Mouse (Mus musculus): Measurements from ENCODE around the gene Zfp944. TPM values are rescaled to one million over a fixed set of nuclear protein-coding genes. Genes with fewer than 3 reads are reported as not detected.
"Not testable (repeated sequence)": the region's sequence is repeated elsewhere in the genome, so short reads cannot be mapped to it uniquely, and the experiment has no call there.

Zfp944 gene
- polyA plus RNA-seq (2012; rRNA removed) = 2.2 and 2.3 TPM in 2 replicates

DNA sequence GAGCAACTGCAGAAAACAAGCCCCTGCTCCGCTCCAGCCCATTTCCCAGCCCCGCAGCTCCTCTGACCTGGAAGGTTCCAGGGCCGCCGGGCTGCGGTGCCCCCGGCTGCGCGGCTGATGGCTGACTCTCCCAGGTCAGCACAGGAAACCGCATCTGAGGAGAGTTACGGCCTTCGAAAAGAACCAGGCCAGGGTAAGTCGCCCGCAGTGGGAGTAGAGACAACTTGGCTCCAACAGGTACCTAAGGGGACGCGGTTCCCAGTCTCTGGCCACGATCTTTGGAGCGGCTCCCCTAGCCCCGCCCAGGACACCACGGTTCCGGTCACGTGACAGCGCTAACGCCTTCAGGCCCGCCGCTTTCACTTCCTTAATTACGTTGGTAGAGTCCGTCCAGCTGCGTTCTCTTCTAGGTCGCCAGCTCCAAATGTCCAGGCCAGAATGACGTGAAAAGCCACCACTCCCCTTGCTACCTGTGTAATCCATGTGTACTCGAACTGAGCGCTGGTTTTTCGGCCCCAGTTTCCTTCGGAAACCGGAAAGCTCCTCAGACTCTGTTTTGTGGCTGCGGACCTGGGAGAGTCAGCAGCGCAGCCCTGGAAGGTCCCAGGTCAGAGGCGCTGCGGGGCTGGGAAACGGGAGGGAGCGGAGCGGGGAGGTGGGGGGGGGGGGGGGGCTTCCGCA is at the start of gene Zfp944, which contains the start of gene Zfp758:
Zfp944 (minus strand) TSS at position 300 of the 681 bp plus-strand sequence.
Zfp758 (plus strand) TSS at position 353 of the 681 bp plus-strand sequence.
- WGBS = under 1% methylated on average over 33 of the region's 43 CpGs
- not testable (repeated sequence) for H3K36me3 ChIP-seq (ENCODE audit: control insufficient read depth, insufficient read depth, low read length); H3K27me3 ChIP-seq (replicated peaks; ENCODE audit: control insufficient read depth, insufficient read depth, low read length); H3K4me1 ChIP-seq (ENCODE audit: control insufficient read depth, insufficient read depth, low read length)
- Histone ChIP-seq H3K4me3 (ENCODE audit: insufficient read depth, low read depth, low read length) (peak within 1 kb of the TSS; percentile 79), H3K27ac (ENCODE audit: insufficient read depth, low read depth, low read length) (peak within 1 kb of the TSS; percentile 86)
- DNase-seq = peak; percentile 70

DNA sequence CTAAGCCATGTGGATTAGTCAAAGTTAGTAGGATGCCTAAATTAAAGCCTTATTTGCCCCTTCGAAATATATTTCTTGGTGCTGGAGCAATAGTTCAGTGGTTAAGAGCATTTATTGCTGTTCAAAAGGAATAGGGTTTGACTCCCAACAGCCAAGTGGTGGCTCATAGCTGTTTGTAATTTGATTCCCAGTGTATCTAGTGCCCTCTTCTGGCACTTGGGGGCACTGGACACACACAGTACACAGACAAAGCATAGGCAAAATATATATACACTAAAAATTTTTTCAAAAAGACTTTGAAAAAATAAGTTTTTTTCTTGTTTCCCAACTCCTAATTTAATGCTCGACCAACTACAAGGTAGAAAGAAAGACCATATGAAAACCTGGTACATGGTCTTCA is 49.6 kb upstream of the Zfp944 start:
- WGBS = 72% methylated on average over 2 of the region's 2 CpGs
- DNase-seq = peak; percentile 61

DNA sequence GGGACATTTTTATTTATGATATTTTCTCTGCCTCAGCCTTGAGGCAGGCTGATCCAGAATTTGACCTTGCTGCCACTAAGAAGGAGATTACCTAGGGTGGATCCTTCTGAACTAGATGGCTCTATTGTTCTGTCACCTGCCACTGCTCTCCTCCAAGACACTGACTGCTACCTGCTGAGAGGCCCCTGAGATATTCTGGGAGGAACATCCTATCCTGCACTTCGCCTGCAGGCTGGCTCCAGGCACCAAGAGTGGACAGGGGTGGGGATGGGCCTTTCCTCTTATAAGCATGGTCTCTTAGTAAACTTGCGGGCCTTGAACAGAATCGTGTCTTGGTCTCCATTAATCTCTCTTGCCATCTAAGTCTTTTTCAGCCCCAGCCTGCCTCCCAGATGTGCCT is 2.7 kb upstream of the Zfp944 start:
- Histone ChIP-seq H3K4me3 (ENCODE audit: insufficient read depth, low read depth, low read length) (no peak overlapping the region), H3K27ac (ENCODE audit: insufficient read depth, low read depth, low read length) (no peak overlapping the region), H3K36me3 (ENCODE audit: control insufficient read depth, insufficient read depth, low read length) (no peaks in the 10 kb centered on the region; the same call in none of the 2 replicates), H3K27me3 (replicated peaks; ENCODE audit: control insufficient read depth, insufficient read depth, low read length) (no peaks in the 10 kb centered on the region), H3K4me1 (ENCODE audit: control insufficient read depth, insufficient read depth, low read length) (no peaks in the 10 kb centered on the region)
- WGBS = 98% methylated on average over 3 of the region's 3 CpGs
- TF ChIP-seq POLR2A (IDR thresholded peaks at IDR 0.05; ENCODE audit: low read depth, low read length) (no peak), CTCF (conservative IDR thresholded peaks at IDR 0.05; ENCODE audit: insufficient read depth, insufficient read length, low read depth, low read length) (no peak)
- no peak for DNase-seq

More for the DNA sequence above, 49.6 kb upstream of the Zfp944 start:
- TF ChIP-seq CTCF (conservative IDR thresholded peaks at IDR 0.05; ENCODE audit: insufficient read depth, insufficient read length, low read depth, low read length) (peak; percentile 64), POLR2A (IDR thresholded peaks at IDR 0.05; ENCODE audit: low read depth, low read length) (no peak)
- Histone ChIP-seq H3K27ac (ENCODE audit: insufficient read depth, low read depth, low read length) (no peak overlapping the region), H3K4me3 (ENCODE audit: insufficient read depth, low read depth, low read length) (no peak overlapping the region), H3K36me3 (ENCODE audit: control insufficient read depth, insufficient read depth, low read length) (no peaks in the 10 kb centered on the region), H3K27me3 (replicated peaks; ENCODE audit: control insufficient read depth, insufficient read depth, low read length) (no peaks in the 10 kb centered on the region), H3K4me1 (ENCODE audit: control insufficient read depth, insufficient read depth, low read length) (no peaks in the 10 kb centered on the region)

DNA sequence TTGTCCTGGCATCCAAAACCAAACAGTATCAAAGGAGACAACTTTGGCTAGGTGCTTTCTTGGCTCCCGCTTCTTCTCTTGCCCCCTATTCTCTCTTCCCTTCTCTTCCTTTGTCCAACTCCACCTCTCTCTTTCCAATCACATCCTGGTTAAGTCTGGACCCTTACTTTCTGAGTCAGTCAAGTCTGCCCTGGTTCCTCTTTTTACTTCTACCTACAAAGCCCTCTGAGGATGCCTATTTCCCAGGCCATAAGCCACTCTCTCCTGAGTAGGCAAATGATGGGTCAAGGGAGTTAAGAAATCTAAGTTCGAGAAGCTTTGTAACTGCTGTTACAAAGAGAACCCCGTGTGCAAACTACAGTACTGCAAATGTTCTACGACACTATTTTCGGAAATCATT is 628 bp downstream of the Zfp944 start:
- no peak overlapping the region for H3K27ac ChIP-seq (ENCODE audit: insufficient read depth, low read depth, low read length)
- WGBS = 23% methylated on average over 5 of the region's 5 CpGs

DNA sequence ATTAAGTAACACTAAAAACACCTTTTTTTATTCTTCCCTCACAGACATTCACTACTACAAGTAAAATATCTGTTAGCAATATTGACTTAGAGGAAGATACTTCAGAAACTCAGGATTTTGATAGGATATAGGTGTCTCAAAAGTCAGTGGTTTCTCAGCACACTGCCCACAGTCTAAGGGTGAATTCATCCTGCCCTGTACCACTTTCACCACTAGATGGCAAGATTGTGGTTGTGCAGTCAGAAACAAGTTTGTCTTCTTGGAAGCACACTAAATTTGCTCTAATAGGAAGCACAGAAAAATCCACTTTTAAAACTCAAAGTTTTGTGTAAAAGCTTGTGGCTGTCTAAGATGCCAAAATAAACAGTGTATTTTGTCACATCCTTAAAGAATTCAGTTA is 8.4 kb downstream of the Zfp944 start:
- Histone ChIP-seq H3K36me3 (ENCODE audit: control insufficient read depth, insufficient read depth, low read length) (no peaks in the 10 kb centered on the region; the same call in 1 of the 2 replicates), H3K27ac (ENCODE audit: insufficient read depth, low read depth, low read length) (no peak overlapping the region), H3K4me1 (ENCODE audit: control insufficient read depth, insufficient read depth, low read length) (no peaks in the 10 kb centered on the region), H3K27me3 (replicated peaks; ENCODE audit: control insufficient read depth, insufficient read depth, low read length) (no peaks in the 10 kb centered on the region), H3K4me3 (ENCODE audit: insufficient read depth, low read depth, low read length) (no peak overlapping the region)
- TF ChIP-seq POLR2A (IDR thresholded peaks at IDR 0.05; ENCODE audit: low read depth, low read length) = no peak
- peak; percentile 47 for TF ChIP-seq CTCF (conservative IDR thresholded peaks at IDR 0.05; ENCODE audit: insufficient read depth, insufficient read length, low read depth, low read length)
- DNase-seq = peak; percentile 58

More for the DNA sequence above, 628 bp downstream of the Zfp944 start:
- TF ChIP-seq POLR2A (IDR thresholded peaks at IDR 0.05; ENCODE audit: low read depth, low read length) (no peak), CTCF (conservative IDR thresholded peaks at IDR 0.05; ENCODE audit: insufficient read depth, insufficient read length, low read depth, low read length) (no peak)
- H3K4me3 ChIP-seq (ENCODE audit: insufficient read depth, low read depth, low read length) = peak overlapping the region; percentile 79
- H3K4me1 ChIP-seq (ENCODE audit: control insufficient read depth, insufficient read depth, low read length) = no peaks in the 10 kb centered on the region
- no peaks in the 10 kb centered on the region for H3K27me3 ChIP-seq (replicated peaks; ENCODE audit: control insufficient read depth, insufficient read depth, low read length)
- DNase-seq = no peak
- H3K36me3 ChIP-seq (ENCODE audit: control insufficient read depth, insufficient read depth, low read length) = no peaks in the 10 kb centered on the region

DNA sequence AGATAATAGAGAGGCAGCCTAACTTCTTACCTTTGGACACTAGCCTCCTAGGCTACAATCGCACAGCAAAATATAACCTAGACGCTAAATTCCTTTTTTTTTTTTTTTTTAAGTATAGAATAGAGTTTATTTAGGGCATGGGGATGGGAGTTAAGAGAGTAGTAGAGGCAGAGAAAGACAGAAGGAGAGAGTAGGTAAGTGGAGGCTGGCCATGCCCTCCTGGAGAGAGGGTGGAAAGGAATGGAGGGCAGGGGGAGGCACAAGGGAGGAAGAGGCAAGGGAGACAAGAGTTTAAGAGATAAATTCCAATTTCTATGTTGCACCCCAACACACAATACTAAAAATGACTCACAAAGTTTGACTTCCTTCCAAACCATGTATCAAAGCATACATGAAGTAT is 46.0 kb downstream of the Zfp944 start:
- 11% methylated on average over 2 of the region's 2 CpGs for WGBS
- H3K27me3 ChIP-seq (replicated peaks; ENCODE audit: control insufficient read depth, insufficient read depth, low read length); DNase-seq; H3K36me3 ChIP-seq (ENCODE audit: control insufficient read depth, insufficient read depth, low read length); H3K4me1 ChIP-seq (ENCODE audit: control insufficient read depth, insufficient read depth, low read length): not testable (repeated sequence)
- peak overlapping the region; percentile 28 for H3K4me3 ChIP-seq (ENCODE audit: insufficient read depth, low read depth, low read length)
- H3K27ac ChIP-seq (ENCODE audit: insufficient read depth, low read depth, low read length) = peak overlapping the region; percentile 52; the same call in 1 of the 2 replicates

DNA sequence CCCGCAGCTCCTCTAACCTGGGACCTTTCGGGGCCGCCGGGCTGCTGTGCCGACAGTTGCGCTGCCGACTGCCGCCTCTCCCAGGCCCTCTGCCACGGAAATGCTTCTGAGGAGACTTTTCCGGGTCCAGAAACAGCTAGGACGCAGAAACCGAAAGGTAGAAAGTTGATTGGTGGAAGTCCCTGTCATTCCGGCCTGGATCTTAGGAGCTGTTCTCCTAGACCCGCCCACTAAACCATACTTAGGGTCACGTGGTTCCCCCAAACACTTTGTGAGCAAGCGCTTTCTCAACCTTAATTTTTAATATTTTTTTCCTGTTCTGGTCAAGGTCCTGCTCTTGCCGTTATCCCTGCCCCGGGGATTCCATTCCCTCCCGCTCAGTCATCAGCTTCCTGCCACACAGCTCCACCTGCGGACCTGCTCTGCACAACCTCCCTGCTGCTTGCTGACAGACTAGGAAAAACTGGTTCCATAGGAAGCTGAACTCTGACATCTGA is 46.4 kb downstream of the Zfp944 start, which contains the start of gene CT030661.1:
CT030661.1 (minus strand) TSS at position 108 of the 497 bp plus-strand sequence.
- Histone ChIP-seq H3K4me3 (ENCODE audit: insufficient read depth, low read depth, low read length) (peak within 1 kb of the TSS; percentile 57), H3K27ac (ENCODE audit: insufficient read depth, low read depth, low read length) (peak within 1 kb of the TSS; percentile 52)
- under 1% methylated on average over 20 of the region's 20 CpGs for WGBS
- DNase-seq = peak; percentile 99
- not testable (repeated sequence) for H3K4me1 ChIP-seq (ENCODE audit: control insufficient read depth, insufficient read depth, low read length); H3K27me3 ChIP-seq (replicated peaks; ENCODE audit: control insufficient read depth, insufficient read depth, low read length); H3K36me3 ChIP-seq (ENCODE audit: control insufficient read depth, insufficient read depth, low read length)
- TF ChIP-seq CTCF (conservative IDR thresholded peaks at IDR 0.05; ENCODE audit: insufficient read depth, insufficient read length, low read depth, low read length) (0 out of 2 replicates have a peak, but pooled peaks have one; percentile 3), POLR2A (IDR thresholded peaks at IDR 0.05; ENCODE audit: low read depth, low read length) (peak; percentile 54)

DNA sequence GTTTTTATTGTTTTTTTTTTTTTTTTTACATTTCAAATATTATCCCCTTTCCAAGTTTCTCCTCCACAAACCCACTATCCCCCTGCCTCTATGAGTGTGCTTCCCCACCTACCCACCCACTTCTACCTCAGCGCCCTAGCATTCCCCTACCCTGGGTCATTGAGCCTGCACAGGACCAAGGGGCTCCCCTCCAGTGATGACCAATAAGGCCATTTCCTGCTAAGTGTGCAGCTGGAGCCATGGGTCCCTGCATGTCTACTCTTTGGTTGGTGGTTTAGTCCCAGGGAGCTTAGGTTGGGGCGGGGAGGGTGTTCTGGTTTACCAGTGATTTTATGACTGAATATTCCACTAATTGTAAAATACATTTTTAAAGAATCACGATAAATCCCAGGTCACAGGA is 47.0 kb downstream of the Zfp944 start:
- H3K4me1 ChIP-seq (ENCODE audit: control insufficient read depth, insufficient read depth, low read length); H3K27me3 ChIP-seq (replicated peaks; ENCODE audit: control insufficient read depth, insufficient read depth, low read length); DNase-seq; H3K36me3 ChIP-seq (ENCODE audit: control insufficient read depth, insufficient read depth, low read length): not testable (repeated sequence)
- peak overlapping the region; percentile 51; the same call in 1 of the 2 replicates for H3K27ac ChIP-seq (ENCODE audit: insufficient read depth, low read depth, low read length)
- H3K4me3 ChIP-seq (ENCODE audit: insufficient read depth, low read depth, low read length) = peak overlapping the region; percentile 57
- WGBS = 0% methylated on average over 3 of the region's 3 CpGs

All from kidney, adult 2 months (tissue).